8 mouse cellular contexts compared by ENCODE assay signal in the genomic region with DNA sequence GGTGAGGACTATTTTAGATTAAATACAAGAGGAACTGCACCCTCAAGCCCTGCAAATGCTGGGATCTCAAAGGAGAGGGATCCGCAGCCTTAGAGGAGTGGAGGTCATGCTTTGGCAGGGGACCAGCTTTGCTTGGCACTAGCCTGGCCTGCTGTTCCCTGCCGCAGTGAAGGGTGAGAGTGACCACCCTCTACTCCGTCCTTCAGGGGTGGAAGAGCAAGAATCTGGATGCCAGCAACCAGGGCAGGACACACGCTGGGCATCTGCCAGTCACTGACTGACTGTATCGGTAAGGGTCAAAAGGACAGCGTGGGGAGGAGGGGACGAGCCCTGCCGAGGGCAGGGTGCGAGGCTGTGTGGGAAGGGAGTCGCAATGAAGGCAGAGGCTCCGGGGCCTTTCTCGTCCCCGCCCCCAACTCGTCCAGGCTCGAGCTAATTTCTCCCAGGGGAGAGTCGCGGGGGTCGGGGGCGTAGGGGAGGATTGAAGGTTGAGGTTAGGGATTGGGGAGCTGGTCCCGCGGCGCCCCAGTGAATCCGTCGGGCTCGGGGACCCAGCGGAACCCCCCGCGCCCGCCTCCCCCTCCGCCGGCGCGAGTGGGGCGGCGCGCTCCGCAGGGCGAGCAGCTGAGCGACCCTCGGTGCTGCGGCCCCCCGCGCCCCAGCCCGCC. TPM values are rescaled to one million over a fixed set of nuclear protein-coding genes. Genes with fewer than 3 reads are reported as not detected.
DNase-seq lines count a peak whose midpoint lies in the region; ATAC-seq lines count a peak whose summit lies in the region.
"Had no signal": no experiment of that assay in that cellular context is flagged by ENCODE, and none has a peak within 500 bp of the region (broad histone marks: within the 10 kb centered on the region; RNA-seq: fewer than 3 reads in every experiment).

A gene (plus strand): TSS at position 51 of the 668 bp plus-strand sequence.

- intact Hi-C loops in heart, postnatal 10 days (cut with DNase I): no loop called here

- ATAC-seq in erythroid progenitor cell, adult 5-6 weeks (replicated peaks; ENCODE audit: low FRiP score, poor library complexity, severe bottlenecking): no peak

- peak; percentile 54 for DNase-seq in MN1 (ENCODE audit: low spot score)
- DNase-seq in adrenal gland, adult (ENCODE audit: inconsistent age in 2 of 2, low spot score in 1 of 2): peak; percentile 49 to 78
- DNase-seq in embryo, embryonic 11 days: peak; percentile 74
- peak; percentile 54 to 62 for DNase-seq in heart, postnatal 10 days
- DNase-seq in kidney, postnatal 4 days: peak; percentile 28 to 57
- peak; percentile 14 to 37 for DNase-seq in lung, postnatal 4 days

RNA-seq across cellular contexts. Expression of the gene that starts here (rescaled TPM):
- 10 to 100 TPM; 25.7 to 25.9 TPM for total RNA-seq in heart, postnatal 10 days (2021)
- total RNA-seq in erythroid progenitor cell, adult 5-6 weeks (2015; ENCODE audit: low replicate concordance): not detected in 2 replicates
- 0.23 TPM in 1 of 2 replicates, not detected in the other for total RNA-seq in erythroid progenitor cell, adult 5-6 weeks (2017; ENCODE audit: low replicate concordance)
- total RNA-seq: hematopoietic stem cell, adult 5-6 weeks had no signal

Comparison
In these comparisons a context has a peak if more than half of its experiments do, and no peak if none do; other contexts are left out.
1. RNA of the gene that starts here (total RNA-seq): 25.7 to 25.9 TPM in heart, postnatal 10 days; 0.23 TPM in erythroid progenitor cell, adult 5-6 weeks; every median in the first group is over 10 times any median in the second.
2. Peak in every context shown above with its lines, with median percentiles within 50 percentile points of each other: DNase-seq.